Mouse (Mus musculus): ENCODE measurements around the gene Nsun6. TPM values are rescaled to one million over a fixed set of nuclear protein-coding genes. Genes with fewer than 3 reads are reported as not detected.

Gene Nsun6
- total RNA-seq (2021) = 1 to 10 TPM; 2.3 to 2.8 TPM
- long read RNA-seq, experiment 1, partial matches to known transcripts = 1 of 4 reads
- long read RNA-seq, experiment 1, other reads (novel, unspliced or antisense) = 0 of 4 reads
- long read RNA-seq, experiment 2 = 0 reads

- intact Hi-C loops (cut with DNase I) = no loop called here
- Histone ChIP-seq H3K4me3 (peak within 1 kb of the TSS; percentile 95), H3K27ac (peak within 1 kb of the TSS; percentile 98)
- peak; percentile 33; the same call in 1 of the 2 replicates for TF ChIP-seq CTCF (IDR thresholded peaks at IDR 0.05)
- peak; percentile 99 for DNase-seq
These were observed at the start of gene Nsun6 for GRCm38 (mm10) chr2:15054945-15055637. Gene Nsun6 (minus strand): TSS chr2:15055069.

GRCm38 (mm10) chr2:15104386-15104785 lies 49.5 kb upstream of the Nsun6 start:
- intact Hi-C loops (cut with DNase I) = no loop called here
- no peak overlapping the region for H3K27ac ChIP-seq
- no peak for DNase-seq
- no peak overlapping the region for H3K4me3 ChIP-seq
- TF ChIP-seq CTCF (IDR thresholded peaks at IDR 0.05) = no peak

- no peak overlapping the region for H3K4me3 ChIP-seq
- DNase-seq = no peak
- intact Hi-C loops (cut with DNase I) = no loop called here
- peak; percentile 38 for TF ChIP-seq CTCF (IDR thresholded peaks at IDR 0.05)
- H3K27ac ChIP-seq = no peak overlapping the region
These were observed 41.7 kb upstream of the Nsun6 start for GRCm38 (mm10) chr2:15096514-15097090.

GRCm38 (mm10) chr2:15087308-15087707 lies 32.4 kb upstream of the Nsun6 start:
- no peak overlapping the region for H3K4me3 ChIP-seq
- no peak overlapping the region for H3K27ac ChIP-seq
- intact Hi-C loops (cut with DNase I) = no loop called here
- TF ChIP-seq CTCF (IDR thresholded peaks at IDR 0.05) = no peak
- DNase-seq = no peak

GRCm38 (mm10) chr2:15083702-15084101 lies 28.8 kb upstream of the Nsun6 start:
- no peak for DNase-seq
- intact Hi-C loops (cut with DNase I) = no loop called here
- Histone ChIP-seq H3K27ac (no peak overlapping the region), H3K4me3 (no peak overlapping the region)
- no peak for TF ChIP-seq CTCF (IDR thresholded peaks at IDR 0.05)

- no peak overlapping the region for H3K27ac ChIP-seq
- no peak for TF ChIP-seq CTCF (IDR thresholded peaks at IDR 0.05)
- no peak for DNase-seq
- no peak overlapping the region for H3K4me3 ChIP-seq
- intact Hi-C loops (cut with DNase I) = no loop called here
These were observed 12.2 kb upstream of the Nsun6 start for GRCm38 (mm10) chr2:15067091-15067490.

GRCm38 (mm10) chr2:15065447-15065846 lies 10.6 kb upstream of the Nsun6 start:
- intact Hi-C loops (cut with DNase I) = no loop called here
- peak overlapping the region; percentile 62; the same call in 1 of the 2 replicates for H3K27ac ChIP-seq

GRCm38 (mm10) chr2:15064380-15065269 lies 9.8 kb upstream of the Nsun6 start:
- no peak for TF ChIP-seq CTCF (IDR thresholded peaks at IDR 0.05)
- Histone ChIP-seq H3K27ac (peak overlapping the region; percentile 62), H3K4me3 (no peak overlapping the region)
- DNase-seq = no peak
- intact Hi-C loops (cut with DNase I) = no loop called here

More at GRCm38 (mm10) chr2:15065447-15065846, 10.6 kb upstream of the Nsun6 start:
- TF ChIP-seq CTCF (IDR thresholded peaks at IDR 0.05) = no peak
- no peak for DNase-seq
- no peak overlapping the region for H3K4me3 ChIP-seq

GRCm38 (mm10) chr2:15063815-15064214 lies 8.9 kb upstream of the Nsun6 start:
- TF ChIP-seq CTCF (IDR thresholded peaks at IDR 0.05) = no peak
- intact Hi-C loops (cut with DNase I) = no loop called here
- Histone ChIP-seq H3K27ac (peak overlapping the region; percentile 62), H3K4me3 (no peak overlapping the region)
- no peak for DNase-seq

GRCm38 (mm10) chr2:15060856-15061255 lies 6.0 kb upstream of the Nsun6 start:
- intact Hi-C loops (cut with DNase I) = no loop called here
- H3K4me3 ChIP-seq = no peak overlapping the region
- peak overlapping the region; percentile 16 for H3K27ac ChIP-seq
- TF ChIP-seq CTCF (IDR thresholded peaks at IDR 0.05) = no peak
- no peak for DNase-seq

- intact Hi-C loops (cut with DNase I) = no loop called here
- no peak for TF ChIP-seq CTCF (IDR thresholded peaks at IDR 0.05)
- Histone ChIP-seq H3K27ac (no peak overlapping the region), H3K4me3 (no peak overlapping the region)
- peak; percentile 42 for DNase-seq
These were observed 3.4 kb upstream of the Nsun6 start for GRCm38 (mm10) chr2:15058227-15058626.

- peak overlapping the region; percentile 95 for H3K4me3 ChIP-seq
- intact Hi-C loops (cut with DNase I) = no loop called here
- H3K27ac ChIP-seq = peak overlapping the region; percentile 98
These were observed 877 bp upstream of the Nsun6 start for GRCm38 (mm10) chr2:15055741-15056151.

More at GRCm38 (mm10) chr2:15055741-15056151, 877 bp upstream of the Nsun6 start:
- no peak for DNase-seq
- no peak for TF ChIP-seq CTCF (IDR thresholded peaks at IDR 0.05)
